Mouse (Mus musculus) heart, embryonic 15.5 days (tissue): ENCODE data around the gene Glipr1l2. TPM values are rescaled to one million over a fixed set of nuclear protein-coding genes. Genes with fewer than 3 reads are reported as not detected.

Source experiments
- ATAC-seq: fragments of 200-750 bp; cut with Nextera tagmentation; replicated peaks from 2 replicates; pipeline ENCODE4 v1.8.0; 2017; ENCODE audit warnings: low read depth, moderate TSS enrichment; ENCODE audit not compliant: insufficient number of reproducible peaks, insufficient read depth, low FRiP score
- H3K27ac ChIP-seq: fragments of 300-500 bp; sonication (generic); 2 replicates; pipeline ENCODE4 v1.5.1; 2015; ENCODE audit warnings: mild to moderate bottlenecking, inconsistent platforms
- H3K27me3 ChIP-seq: fragments of 300-500 bp; sonication (generic); 2 replicates; pipeline ENCODE4 v1.6.1; 2015; ENCODE audit warnings: inconsistent platforms
- H3K36me3 ChIP-seq: fragments of 300-500 bp; sonication (generic); 2 replicates; pipeline ENCODE4 v1.6.1; 2015; ENCODE audit warnings: mild to moderate bottlenecking, inconsistent platforms
- H3K4me1 ChIP-seq: fragments of 300-500 bp; sonication (generic); replicated peaks from 2 replicates; pipeline ENCODE4 v1.6.1; 2015; ENCODE audit warnings: inconsistent platforms
- H3K4me2 ChIP-seq: fragments of 300-500 bp; sonication (generic); 2 replicates; pipeline ENCODE4 v1.6.1; 2015; ENCODE audit warnings: inconsistent platforms, mild to moderate bottlenecking, moderate library complexity
- H3K4me3 ChIP-seq: fragments of 300-500 bp; sonication (generic); 2 replicates; pipeline ENCODE4 v1.5.1; 2015; ENCODE audit warnings: mild to moderate bottlenecking, inconsistent platforms
- H3K9ac ChIP-seq: fragments of 300-500 bp; sonication (generic); 2 replicates; pipeline ENCODE4 v1.6.1; 2015; ENCODE audit warnings: mild to moderate bottlenecking, inconsistent platforms
- H3K9me3 ChIP-seq: fragments of 300-500 bp; sonication (generic); replicated peaks from 2 replicates; pipeline ENCODE4 v1.6.1; 2016; ENCODE audit warnings: inconsistent platforms
- WGBS: fragments of 180-500 bp; shearing (Covaris S2); methylation state at CpG from one replicate; pipeline ENCODE4 v1.1.7; 2015; ENCODE audit warnings: mixed read lengths; 5-methylcytosine and 5-hydroxymethylcytosine counted together
- polyA plus RNA-seq: library from polyadenylated mRNA; unstranded; fragments of >200 nt; fragmentation: Nextera tagmentation; extraction: Ambion mirVana; gene quantifications from 2 replicates; pipeline ENCODE4 v1.2.1, GENCODE M21; 2015

Gene Glipr1l2
- polyA plus RNA-seq, 1 experiment from 2014 or later = not detected

DNA sequence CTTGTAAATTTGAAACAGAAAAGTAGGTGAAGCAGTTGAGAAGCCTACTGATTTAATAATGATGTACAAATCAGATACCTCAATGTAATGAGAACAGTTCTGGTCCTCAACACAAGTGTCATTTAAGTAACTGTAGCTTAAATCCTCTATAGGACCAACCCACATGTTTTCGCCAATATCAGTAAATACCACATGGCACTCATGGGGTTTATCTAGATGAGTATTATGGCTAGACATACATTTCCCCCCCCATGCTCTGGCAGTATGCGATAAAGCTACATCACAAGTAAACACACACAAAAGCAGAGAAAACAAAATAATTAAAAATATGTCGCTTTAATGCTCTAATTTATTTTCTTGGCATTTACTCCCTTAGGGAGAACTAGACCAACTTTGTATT lies 49.0 kb downstream of the Glipr1l2 start:
- Histone ChIP-seq H3K4me3 (no peak overlapping the region), H3K4me2 (no peak overlapping the region), H3K27me3 (no peaks in the 10 kb centered on the region), H3K36me3 (no peaks in the 10 kb centered on the region), H3K9ac (no peak overlapping the region), H3K9me3 (no peaks in the 10 kb centered on the region), H3K27ac (no peak overlapping the region), H3K4me1 (no peaks in the 10 kb centered on the region)
- WGBS = 84% methylated on average over 3 of the region's 3 CpGs
- ATAC-seq = no peak

DNA sequence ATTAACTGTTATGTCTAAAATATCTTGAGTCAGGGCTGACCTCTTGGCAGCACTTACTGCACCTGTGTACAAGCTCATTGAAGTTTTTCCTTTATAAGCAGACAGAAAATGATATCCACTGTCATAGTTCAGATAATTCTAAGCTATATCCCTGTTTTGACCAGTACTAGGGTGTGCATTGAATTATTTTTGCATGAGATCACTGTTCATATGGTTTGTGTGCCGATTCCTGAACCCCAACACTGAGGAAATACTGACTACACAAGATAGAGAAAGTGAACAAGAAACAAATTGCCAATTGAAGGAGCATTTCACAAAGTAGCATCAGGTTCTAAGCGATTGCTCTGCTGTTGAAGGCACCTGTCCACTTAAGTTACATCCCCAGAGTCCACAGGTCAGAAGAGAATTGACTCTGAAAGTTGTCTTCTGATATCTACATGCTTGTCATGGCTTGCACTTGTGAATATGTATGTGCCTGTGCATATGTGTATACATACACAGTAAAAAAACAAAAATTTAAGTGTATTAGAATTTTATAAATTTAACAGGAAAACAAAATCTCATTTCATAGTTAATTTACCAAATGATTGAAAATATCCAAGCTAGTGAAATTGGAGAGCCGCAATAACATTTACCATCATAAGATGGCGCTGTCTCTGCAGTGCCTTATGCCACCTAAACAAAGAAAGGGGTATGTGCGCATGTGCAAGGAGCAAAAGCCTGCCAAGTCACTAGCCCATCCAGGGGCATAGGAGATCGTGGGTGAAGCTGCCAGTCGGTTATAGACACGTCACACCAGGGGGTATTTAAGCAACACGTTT lies 55.1 kb downstream of the Glipr1l2 start:
- Histone ChIP-seq H3K27ac (no peak overlapping the region), H3K36me3 (no peaks in the 10 kb centered on the region), H3K4me3 (peak overlapping the region; percentile 43), H3K9me3 (no peaks in the 10 kb centered on the region), H3K9ac (0 out of 2 replicates have a peak overlapping the region, but pooled peaks have one; percentile 36), H3K4me1 (no peaks in the 10 kb centered on the region), H3K4me2 (peak overlapping the region; percentile 60), H3K27me3 (no peaks in the 10 kb centered on the region)
- WGBS = 17% methylated on average over 9 of the region's 9 CpGs
- no peak for ATAC-seq

DNA sequence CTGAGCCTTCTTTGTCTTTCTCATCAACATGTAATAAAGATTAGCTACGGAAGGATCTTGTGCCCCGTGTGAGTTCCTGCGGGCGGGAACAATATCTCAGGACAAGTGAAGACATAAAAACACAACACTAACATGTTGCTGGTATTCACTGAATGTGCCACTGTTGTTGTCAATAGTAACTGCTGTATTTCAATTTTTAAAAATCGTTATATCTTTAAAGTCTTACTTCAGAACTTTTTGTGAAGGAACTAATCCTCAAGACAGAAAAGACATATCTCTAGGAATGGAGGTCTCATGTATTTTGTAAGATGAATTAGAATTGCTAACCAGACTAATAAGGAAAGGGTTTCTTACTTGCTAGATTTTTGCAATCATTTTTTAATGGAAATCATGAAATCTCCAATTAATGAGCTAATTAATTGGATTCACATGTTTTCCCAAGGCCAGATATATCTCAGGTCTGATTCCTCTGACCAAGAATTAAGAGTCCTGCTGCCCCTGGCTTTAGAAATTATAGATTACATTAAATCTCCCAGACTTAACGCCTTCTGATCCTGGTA lies 55.8 kb downstream of the Glipr1l2 start:
- Histone ChIP-seq H3K4me3 (peak overlapping the region; percentile 43), H3K4me1 (no peaks in the 10 kb centered on the region), H3K9ac (0 out of 2 replicates have a peak overlapping the region, but pooled peaks have one; percentile 36), H3K4me2 (peak overlapping the region; percentile 60), H3K9me3 (no peaks in the 10 kb centered on the region), H3K27me3 (no peaks in the 10 kb centered on the region), H3K27ac (no peak overlapping the region), H3K36me3 (no peaks in the 10 kb centered on the region)
- 41% methylated on average over 6 of the region's 6 CpGs for WGBS
- ATAC-seq = no peak

DNA sequence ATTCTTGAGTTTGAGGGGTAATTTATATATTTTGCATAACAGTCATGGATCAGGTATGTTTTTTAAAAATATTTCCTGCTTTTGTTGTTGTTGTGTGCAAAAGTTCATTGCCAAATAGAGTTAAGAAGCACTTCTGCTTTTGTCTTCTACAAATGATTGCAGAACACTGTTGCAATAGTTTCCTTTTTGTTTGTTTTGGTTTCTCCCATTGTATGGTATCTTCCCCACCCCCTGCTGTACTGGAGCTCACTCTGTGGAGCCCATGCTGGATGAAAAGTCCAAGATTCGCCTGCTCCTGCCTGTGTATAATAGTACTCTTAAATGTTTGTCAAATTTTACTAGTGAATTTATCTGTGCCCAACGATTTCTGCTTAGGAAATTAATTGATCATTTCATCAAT lies 56.7 kb downstream of the Glipr1l2 start:
- H3K4me2 ChIP-seq = no peak overlapping the region
- 50% methylated on average over 2 of the region's 2 CpGs for WGBS

More for the DNA sequence above, 56.7 kb downstream of the Glipr1l2 start:
- Histone ChIP-seq H3K27ac (no peak overlapping the region), H3K36me3 (no peaks in the 10 kb centered on the region), H3K9me3 (no peaks in the 10 kb centered on the region), H3K27me3 (no peaks in the 10 kb centered on the region), H3K4me3 (no peak overlapping the region), H3K4me1 (no peaks in the 10 kb centered on the region), H3K9ac (no peak overlapping the region)
- no peak for ATAC-seq

Other genes with a start within 250 kb of the Glipr1l2 start
- 23.3 and 25.0 TPM in 2 replicates for gene Krr1, start 110.7 kb upstream of the Glipr1l2 start, polyA plus RNA-seq
- gene Glipr1, start 80.7 kb upstream of the Glipr1l2 start, polyA plus RNA-seq = 2.3 and 7.2 TPM in 2 replicates
- not detected in 2 replicates for gene Glipr1l1, start 23.2 kb upstream of the Glipr1l2 start, polyA plus RNA-seq
- gene Glipr1l3, start 77.0 kb downstream of the Glipr1l2 start, polyA plus RNA-seq = not detected in 2 replicates
- 0.06 and 0.09 TPM in 2 replicates for gene Caps2, start 80.3 kb downstream of the Glipr1l2 start, polyA plus RNA-seq
- 1.1 and 1.6 TPM in 2 replicates for gene Kcnc2, start 187.8 kb downstream of the Glipr1l2 start, polyA plus RNA-seq